Mouse (Mus musculus): Measurements from ENCODE around the gene Ppargc1a. TPM values are rescaled to one million over a fixed set of nuclear protein-coding genes. Genes with fewer than 3 reads are reported as not detected.

Ppargc1a gene
- total RNA-seq, 2 experiments from 2014 or later: 15.8 to 64.3 TPM

GRCm38 (mm10) chr5:51517440-51518187, 49.9 kb downstream of the Ppargc1a start:
- no peak for DNase-seq (ENCODE audit: low spot score in 2 of 2)

GRCm38 (mm10) chr5:51504654-51505053, 62.9 kb downstream of the Ppargc1a start:
- no peak for DNase-seq (ENCODE audit: low spot score in 2 of 2)

DNA sequence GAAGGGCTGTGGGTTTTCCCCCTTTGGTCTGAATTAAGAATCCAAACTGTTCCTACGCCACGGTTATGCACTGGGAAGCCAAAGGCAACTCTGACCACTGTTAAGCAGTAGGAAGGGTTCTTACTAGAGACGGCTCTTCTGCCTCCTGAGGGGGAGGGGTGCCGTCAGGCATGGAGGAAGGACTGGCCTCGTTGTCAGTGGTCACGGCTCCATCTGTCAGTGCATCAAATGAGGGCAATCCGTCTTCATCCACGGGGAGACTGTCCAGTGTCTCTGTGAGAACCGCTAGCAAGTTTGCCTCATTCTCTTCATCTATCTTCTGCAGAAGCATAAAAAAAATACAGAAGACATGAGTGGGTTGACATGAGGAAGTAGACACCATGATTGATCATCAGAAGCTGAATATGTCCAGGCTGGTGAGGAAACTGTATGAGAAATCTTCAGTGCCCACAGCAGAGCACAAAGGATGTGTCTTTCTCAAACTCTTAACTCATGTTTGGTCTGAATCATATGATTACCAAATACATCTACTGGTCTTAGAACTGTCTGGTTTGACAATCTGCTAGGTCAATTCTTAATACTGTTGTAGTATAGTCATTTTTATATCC, 69.5 kb downstream of the Ppargc1a start:
- no peak for DNase-seq (ENCODE audit: low spot score in 2 of 2)

DNA sequence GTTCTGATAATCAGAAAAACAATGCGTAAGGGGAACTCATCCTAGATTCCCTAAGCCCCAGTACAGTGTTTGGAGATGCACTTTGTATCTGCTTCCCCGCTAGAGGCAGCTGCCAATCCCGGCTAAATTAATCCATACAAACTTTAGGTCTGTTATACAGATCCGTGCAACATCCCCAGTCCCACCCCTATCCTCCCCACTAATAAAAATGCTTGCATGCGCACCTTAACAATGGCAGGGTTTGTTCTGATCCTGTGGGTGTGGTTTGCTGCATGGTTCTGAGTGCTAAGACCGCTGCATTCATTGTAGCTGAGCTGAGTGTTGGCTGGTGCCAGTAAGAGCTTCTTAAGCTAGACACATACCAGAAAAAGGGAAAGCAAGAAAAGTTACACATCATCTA, 72.1 kb downstream of the Ppargc1a start:
- no peak for DNase-seq (ENCODE audit: low spot score in 2 of 2)

DNA sequence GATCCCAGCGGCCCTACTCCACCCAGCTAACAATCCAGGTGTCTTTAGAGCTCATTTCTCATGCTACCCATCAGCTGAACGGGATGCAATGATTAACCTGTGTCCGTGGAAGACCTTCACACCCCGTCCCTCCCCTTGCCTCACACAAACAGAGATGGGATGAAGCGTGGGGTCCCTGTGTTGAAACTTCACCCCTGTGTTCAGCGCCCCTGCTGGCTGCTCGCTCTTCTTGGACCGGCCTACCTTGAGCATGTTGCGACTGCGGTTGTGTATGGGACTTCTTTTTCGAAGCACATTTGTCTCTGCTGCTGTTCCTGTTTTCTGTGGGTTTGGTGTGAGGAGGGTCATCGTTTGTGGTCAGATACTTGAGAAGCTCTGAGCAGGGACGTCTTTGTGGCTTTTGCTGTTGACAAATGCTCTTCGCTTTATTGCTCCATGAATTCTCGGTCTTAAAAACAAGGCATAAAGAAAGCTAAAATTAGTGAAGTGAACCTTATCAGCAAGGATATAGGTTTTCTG, 73.1 kb downstream of the Ppargc1a start:
- DNase-seq (ENCODE audit: low spot score in 2 of 2): no peak

DNA sequence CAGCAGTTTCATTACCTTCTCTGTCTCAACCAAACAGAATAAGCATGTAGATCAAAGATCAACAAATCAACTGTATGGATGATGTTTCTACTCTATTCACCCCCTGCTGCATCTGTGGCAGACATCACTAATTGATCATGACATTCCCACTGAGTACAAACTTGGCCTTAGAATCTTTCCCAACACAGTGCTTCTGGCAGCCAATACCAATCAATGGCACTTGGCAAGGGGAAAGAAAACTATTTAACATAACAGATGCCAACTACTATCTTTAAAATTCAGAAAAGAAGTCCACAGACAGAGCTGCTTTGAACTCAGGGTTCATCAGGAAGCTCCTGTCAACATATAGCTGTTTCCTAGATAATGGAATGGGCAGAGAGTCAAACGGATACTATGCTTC, 83.8 kb downstream of the Ppargc1a start:
- no peak for DNase-seq (ENCODE audit: low spot score in 2 of 2)

- DNase-seq (ENCODE audit: low spot score in 2 of 2): no peak
Measured at GRCm38 (mm10) chr5:51479859-51480258, 87.7 kb downstream of the Ppargc1a start.

- no peak for DNase-seq (ENCODE audit: low spot score in 2 of 2)
Measured at GRCm38 (mm10) chr5:51479456-51479855, 88.1 kb downstream of the Ppargc1a start.

DNA sequence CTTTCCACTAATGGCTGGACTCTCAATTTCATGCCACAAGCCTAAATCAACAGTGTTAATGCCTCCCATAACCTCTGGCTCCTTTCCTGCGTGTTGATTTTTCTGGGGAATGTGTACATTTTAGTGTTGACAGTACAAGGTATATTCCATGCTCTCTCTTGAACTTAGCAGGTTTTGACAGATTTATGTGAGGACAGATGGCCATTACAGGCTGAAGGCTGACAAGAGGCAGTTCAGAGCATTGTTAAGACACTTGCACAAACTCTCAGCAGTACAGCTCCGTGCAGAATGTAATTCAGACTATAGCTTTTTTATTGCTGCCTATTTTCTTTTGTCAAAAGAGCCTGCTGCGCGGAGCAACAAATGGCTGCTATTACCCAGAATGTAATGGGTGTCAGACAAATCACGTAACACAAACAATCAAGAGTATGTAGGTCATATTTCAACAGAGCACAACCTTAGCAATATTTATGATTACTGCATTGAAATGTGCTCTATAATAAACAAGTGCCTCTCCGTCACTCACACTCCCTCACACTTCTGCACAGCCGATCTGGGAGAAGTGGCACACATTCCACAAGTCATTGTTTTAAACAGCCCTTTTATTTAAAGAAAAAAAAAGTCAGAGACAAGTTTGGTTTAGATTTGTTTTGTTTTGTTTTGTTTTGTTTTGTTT, 89.1 kb downstream of the Ppargc1a start:
- DNase-seq (ENCODE audit: low spot score in 2 of 2): no peak

DNA sequence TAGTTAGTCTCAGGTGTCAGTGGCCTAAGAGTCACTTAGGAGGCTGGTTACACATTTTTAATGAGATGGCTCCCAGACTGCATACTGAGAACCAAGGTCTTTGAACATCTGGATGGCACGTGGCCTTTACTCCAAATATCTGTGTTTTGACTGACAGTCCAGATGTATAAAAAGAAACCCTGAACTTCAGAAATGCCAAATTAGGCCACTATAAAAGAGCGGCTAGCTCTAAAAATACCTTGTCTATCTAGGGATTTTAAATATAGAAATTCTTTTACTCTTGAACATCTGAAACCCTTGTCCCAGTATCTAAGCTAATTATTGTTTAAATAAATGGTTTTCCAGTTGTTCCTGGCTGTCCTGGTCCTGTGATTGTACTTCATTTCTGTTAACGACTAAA, 90.4 kb downstream of the Ppargc1a start:
- no peak for DNase-seq (ENCODE audit: low spot score in 2 of 2)

- no peak for DNase-seq (ENCODE audit: low spot score in 2 of 2)
Measured at GRCm38 (mm10) chr5:51475034-51475541, 92.4 kb downstream of the Ppargc1a start.

DNA sequence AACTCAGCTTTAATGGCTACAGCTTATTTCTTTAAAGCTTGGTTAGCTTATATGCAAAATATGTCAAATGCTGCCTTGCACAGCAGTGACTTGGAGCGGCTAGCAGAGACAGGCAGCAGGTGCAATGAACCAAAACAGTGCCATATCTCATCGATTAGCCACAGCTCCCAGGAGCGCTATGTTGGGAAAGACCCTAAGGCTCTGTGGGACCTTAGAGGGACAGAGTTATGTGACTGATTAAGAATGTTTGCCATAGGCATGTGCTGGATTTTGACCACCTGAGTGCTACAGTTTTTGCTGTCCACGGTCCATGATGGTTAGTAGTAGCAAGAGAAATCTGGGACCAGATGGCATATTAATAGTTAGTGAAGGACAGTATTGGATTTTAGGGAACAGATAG, 95.9 kb downstream of the Ppargc1a start:
- DNase-seq (ENCODE audit: low spot score in 2 of 2): no peak

DNA sequence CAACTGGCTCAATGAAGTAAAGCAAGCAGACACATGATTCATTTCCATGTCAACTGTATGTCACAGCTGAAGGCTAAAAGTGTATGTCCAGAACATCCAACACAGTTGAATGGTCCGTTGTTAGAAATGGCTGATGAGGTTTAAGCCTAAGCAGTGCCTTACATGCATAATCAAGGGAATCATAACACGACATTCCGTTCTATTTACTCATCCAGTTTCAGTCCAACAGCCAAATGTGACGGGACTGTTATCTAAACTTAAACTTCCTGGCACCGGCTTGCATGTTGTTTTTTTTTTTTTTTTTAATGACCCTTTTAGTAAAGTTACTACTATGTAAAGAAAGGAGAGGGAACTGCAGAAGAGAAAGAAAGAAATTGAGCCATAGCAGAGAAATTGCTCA, 101.5 kb downstream of the Ppargc1a start:
- DNase-seq (ENCODE audit: low spot score in 2 of 2): no peak

DNA sequence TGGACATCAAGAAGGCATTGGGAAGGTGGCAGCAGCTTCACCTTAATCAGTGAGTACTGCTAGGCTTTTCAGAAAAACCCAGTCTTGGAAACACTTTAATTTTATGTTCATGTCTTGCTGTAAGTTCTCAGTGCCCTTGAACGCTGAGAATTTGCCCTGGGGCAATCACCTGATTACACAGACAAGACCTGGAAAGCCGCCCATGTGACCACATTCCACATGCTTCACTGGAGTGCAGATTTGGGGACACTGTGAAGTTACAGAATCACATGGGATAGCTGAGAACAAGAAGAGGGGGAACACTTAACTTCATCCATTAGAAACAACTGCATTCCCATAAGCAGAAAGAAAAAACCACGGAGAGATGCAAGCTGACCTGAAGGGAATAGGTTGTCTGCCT, 115.5 kb downstream of the Ppargc1a start:
- DNase-seq (ENCODE audit: low spot score in 2 of 2): no peak

DNA sequence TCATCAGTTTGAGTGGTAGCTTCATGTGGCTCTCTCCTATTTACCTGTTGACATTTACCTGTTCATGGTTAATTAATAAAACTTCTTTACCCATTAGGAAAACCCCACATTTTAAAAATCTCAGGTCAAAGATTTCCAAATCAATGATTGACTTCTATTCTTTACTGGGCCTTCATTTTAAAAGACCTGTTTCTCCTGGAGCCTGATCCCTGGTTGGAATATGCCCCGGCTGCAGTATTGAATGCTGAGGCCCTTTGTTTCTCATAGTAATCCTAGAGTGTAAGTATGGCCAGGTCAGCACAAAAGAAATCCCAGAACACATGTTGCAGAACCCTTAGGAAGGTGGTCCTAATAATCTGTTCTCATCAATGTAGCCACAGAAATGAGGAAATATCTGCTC, 119.9 kb downstream of the Ppargc1a start:
- no peak for DNase-seq (ENCODE audit: low spot score in 2 of 2)

DNA sequence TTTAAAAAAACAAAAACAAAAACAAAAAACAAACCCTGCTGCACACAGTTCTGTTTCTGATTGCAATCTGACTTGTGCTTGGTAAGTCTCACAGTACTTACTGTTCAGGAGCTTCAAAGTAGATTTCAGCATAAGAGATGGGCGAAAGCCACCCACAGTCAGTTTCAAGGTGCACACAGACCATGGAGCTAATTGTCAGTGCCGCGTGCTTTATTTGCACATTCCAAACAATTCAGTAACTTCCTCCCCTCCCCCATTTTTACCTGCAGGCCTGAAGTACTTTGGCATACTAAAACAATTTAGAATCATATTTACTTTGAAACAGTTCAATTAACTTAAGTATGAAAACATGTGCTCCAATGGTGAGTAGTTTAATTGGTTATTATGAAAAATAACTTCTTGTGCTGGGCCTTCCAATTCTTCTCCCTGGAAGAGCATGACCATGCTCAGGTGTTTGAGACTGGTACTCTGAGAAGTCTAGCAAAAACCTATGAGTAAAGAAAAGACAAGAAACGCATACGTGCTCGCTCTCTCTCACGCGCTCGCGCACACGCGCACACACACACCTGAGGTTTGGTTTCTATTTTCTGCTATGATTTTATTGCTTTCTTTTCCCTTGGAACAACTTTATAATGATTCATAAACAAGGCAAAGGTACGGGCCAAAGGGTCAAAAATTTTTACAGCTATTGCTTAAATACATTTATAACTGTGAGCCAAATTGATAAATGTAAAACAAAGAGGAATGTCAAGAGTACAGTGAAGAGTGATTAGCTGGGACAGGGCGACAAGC, 121.0 kb downstream of the Ppargc1a start:
- no peak for DNase-seq (ENCODE audit: low spot score in 2 of 2)

GRCm38 (mm10) chr5:51445726-51446125, 121.8 kb downstream of the Ppargc1a start:
- no peak for DNase-seq (ENCODE audit: low spot score in 2 of 2)

- DNase-seq (ENCODE audit: low spot score in 2 of 2): no peak
Measured at GRCm38 (mm10) chr5:51439773-51440172, 127.8 kb downstream of the Ppargc1a start.

- no peak for DNase-seq (ENCODE audit: low spot score in 2 of 2)
Measured at GRCm38 (mm10) chr5:51433905-51434304, 133.6 kb downstream of the Ppargc1a start.

- no peak for DNase-seq (ENCODE audit: low spot score in 2 of 2)
Measured at GRCm38 (mm10) chr5:51432532-51432931, 135.0 kb downstream of the Ppargc1a start.

GRCm38 (mm10) chr5:51432031-51432430, 135.5 kb downstream of the Ppargc1a start:
- DNase-seq (ENCODE audit: low spot score in 2 of 2): no peak
